Mouse (Mus musculus) hindbrain, embryonic 13.5 days (tissue): ENCODE data around the gene Cacna2d1. TPM values are rescaled to one million over a fixed set of nuclear protein-coding genes. Genes with fewer than 3 reads are reported as not detected.

Experiments
- ATAC-seq: fragments of 200-750 bp; cut with Nextera tagmentation; 2 replicates; pipeline ENCODE4 v1.8.0; 2017; ENCODE audit warnings: moderate TSS enrichment; ENCODE audit not compliant: low FRiP score
- H3K27ac ChIP-seq: fragments of 300-500 bp; sonication (generic); 2 replicates; pipeline ENCODE4 v1.5.1; 2015; ENCODE audit warnings: inconsistent platforms, mild to moderate bottlenecking, moderate library complexity
- H3K27me3 ChIP-seq: fragments of 300-500 bp; sonication (generic); 2 replicates; pipeline ENCODE4 v1.6.1; 2015; ENCODE audit warnings: mild to moderate bottlenecking, inconsistent platforms
- H3K36me3 ChIP-seq: fragments of 300-500 bp; sonication (generic); 2 replicates; pipeline ENCODE4 v1.6.1; 2015; ENCODE audit warnings: mild to moderate bottlenecking, inconsistent platforms
- H3K4me1 ChIP-seq: fragments of 300-500 bp; sonication (generic); replicated peaks from 2 replicates; pipeline ENCODE4 v1.6.1; 2015; ENCODE audit warnings: inconsistent platforms
- H3K4me2 ChIP-seq: fragments of 300-500 bp; sonication (generic); 2 replicates; pipeline ENCODE4 v1.6.1; 2015; ENCODE audit warnings: inconsistent platforms, mild to moderate bottlenecking, moderate library complexity
- H3K4me3 ChIP-seq: fragments of 300-500 bp; sonication (generic); 2 replicates; pipeline ENCODE4 v1.5.1; 2015; ENCODE audit warnings: mild to moderate bottlenecking, inconsistent platforms
- H3K9ac ChIP-seq: fragments of 300-500 bp; sonication (generic); 2 replicates; pipeline ENCODE4 v1.6.1; 2015; ENCODE audit warnings: mild to moderate bottlenecking, inconsistent platforms
- H3K9me3 ChIP-seq: fragments of 300-500 bp; sonication (generic); 2 replicates; pipeline ENCODE4 v1.6.1; 2016; ENCODE audit warnings: inconsistent platforms
- WGBS: fragments of 180-500 bp; shearing (Covaris S2); methylation state at CpG from one replicate; pipeline ENCODE4 v1.1.7; 2015; 5-methylcytosine and 5-hydroxymethylcytosine counted together
- polyA plus RNA-seq: library from polyadenylated mRNA; unstranded; fragments of >200 nt; fragmentation: Nextera tagmentation; extraction: Ambion mirVana; gene quantifications from 2 replicates; pipeline ENCODE4 v1.2.1, GENCODE M21; 2015

Cacna2d1 gene
- polyA plus RNA-seq, 1 experiment from 2014 or later = 38.5 TPM

DNA sequence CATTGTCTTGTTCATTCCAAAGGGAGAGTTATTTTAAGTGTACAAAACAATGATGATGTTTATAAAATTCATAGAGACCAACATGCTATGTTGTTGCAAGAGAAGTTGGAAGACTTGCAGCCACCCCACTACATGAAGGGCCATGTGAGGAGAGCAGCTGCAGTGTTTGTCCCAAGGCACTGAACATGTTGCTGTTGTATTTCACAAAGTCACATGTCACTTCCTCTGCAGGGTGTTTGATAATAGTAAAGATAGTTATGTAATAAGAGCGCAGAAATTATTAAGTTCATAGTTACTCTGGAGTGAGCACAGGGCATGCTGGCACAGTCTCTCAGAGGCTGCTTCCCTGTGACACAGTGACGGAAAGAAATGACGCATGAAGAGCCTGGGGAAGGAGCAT, 392.1 kb downstream of the Cacna2d1 start:
- ATAC-seq = no peak
- no peak overlapping the region for H3K9ac ChIP-seq
- no peaks in the 10 kb centered on the region for H3K27me3 ChIP-seq
- no peak overlapping the region for H3K4me3 ChIP-seq
- no peak overlapping the region for H3K27ac ChIP-seq
- no peaks in the 10 kb centered on the region for H3K36me3 ChIP-seq
- no peak overlapping the region for H3K4me2 ChIP-seq
- WGBS = 90% methylated on average over 3 of the region's 3 CpGs
- no peaks in the 10 kb centered on the region for H3K9me3 ChIP-seq
- H3K4me1 ChIP-seq = no peaks in the 10 kb centered on the region

DNA sequence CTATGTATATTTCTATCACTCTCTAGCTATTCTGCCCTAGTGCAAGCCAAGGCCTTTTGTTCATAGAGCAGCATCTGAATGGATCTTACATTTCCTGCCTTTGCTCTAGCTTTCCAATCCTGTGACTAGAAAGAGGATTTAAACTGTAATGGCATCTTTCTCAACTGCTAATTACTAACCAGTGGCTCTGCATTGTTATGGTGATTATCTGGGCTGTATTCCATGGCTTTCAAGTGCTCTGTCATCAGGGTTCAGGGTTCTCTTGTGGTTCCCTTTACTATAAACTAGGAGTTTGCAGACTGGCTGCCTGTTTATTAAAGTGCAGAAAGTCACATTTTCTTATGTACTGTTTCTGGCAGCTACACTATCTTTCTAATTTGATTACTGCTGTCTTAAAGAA, 410.9 kb downstream of the Cacna2d1 start:
- H3K9me3 ChIP-seq = no peaks in the 10 kb centered on the region
- no peak overlapping the region for H3K9ac ChIP-seq
- no peak overlapping the region for H3K27ac ChIP-seq
- no peaks in the 10 kb centered on the region for H3K27me3 ChIP-seq
- no peaks in the 10 kb centered on the region for H3K4me1 ChIP-seq
- no peak for ATAC-seq
- no peak overlapping the region for H3K4me3 ChIP-seq
- peaks cover 4% of the 10 kb centered on the region; the same call in 1 of the 2 replicates for H3K36me3 ChIP-seq
- H3K4me2 ChIP-seq = no peak overlapping the region

- 90% methylated on average over 3 of the region's 3 CpGs for WGBS
- Histone ChIP-seq H3K4me3 (no peak overlapping the region), H3K9me3 (no peaks in the 10 kb centered on the region), H3K4me2 (no peak overlapping the region), H3K9ac (no peak overlapping the region), H3K27ac (no peak overlapping the region), H3K4me1 (no peaks in the 10 kb centered on the region), H3K27me3 (no peaks in the 10 kb centered on the region), H3K36me3 (peaks cover 16% of the 10 kb centered on the region; the same call in 1 of the 2 replicates)
- no peak for ATAC-seq
These were observed 421.3 kb downstream of the Cacna2d1 start for GRCm38 (mm10) chr5:16355816-16356215.

- Histone ChIP-seq H3K27ac (no peak overlapping the region), H3K9ac (no peak overlapping the region), H3K4me1 (no peaks in the 10 kb centered on the region), H3K4me2 (no peak overlapping the region), H3K9me3 (no peaks in the 10 kb centered on the region), H3K27me3 (no peaks in the 10 kb centered on the region), H3K4me3 (no peak overlapping the region), H3K36me3 (peaks cover 19% of the 10 kb centered on the region; the same call in 1 of the 2 replicates)
- WGBS = 83% methylated on average over 4 of the region's 4 CpGs
- ATAC-seq = no peak
These were observed 423.2 kb downstream of the Cacna2d1 start for GRCm38 (mm10) chr5:16357709-16358108.

DNA sequence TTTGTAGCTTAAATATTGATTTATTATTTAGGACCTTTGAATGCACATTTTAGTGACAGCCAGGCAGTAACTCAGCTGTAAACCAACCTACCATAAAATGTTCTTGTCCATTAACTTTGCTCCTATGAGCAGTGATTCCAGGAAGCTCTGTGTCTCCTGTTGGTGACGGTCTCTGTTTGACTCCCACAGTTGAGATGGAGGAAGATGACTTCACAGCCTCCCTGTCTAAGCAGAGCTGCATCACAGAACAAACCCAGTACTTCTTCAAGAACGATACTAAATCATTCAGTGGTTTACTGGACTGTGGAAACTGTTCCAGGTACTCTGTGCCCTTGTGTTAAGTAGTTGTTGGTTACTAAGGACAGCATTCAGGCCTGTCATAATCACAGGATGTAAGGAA, 427.6 kb downstream of the Cacna2d1 start:
- Histone ChIP-seq H3K27me3 (no peaks in the 10 kb centered on the region), H3K9ac (no peak overlapping the region), H3K9me3 (no peaks in the 10 kb centered on the region), H3K4me3 (no peak overlapping the region), H3K4me1 (no peaks in the 10 kb centered on the region), H3K36me3 (peaks cover 12% of the 10 kb centered on the region), H3K27ac (no peak overlapping the region), H3K4me2 (no peak overlapping the region)
- no peak for ATAC-seq
- WGBS = 87% methylated on average over 2 of the region's 2 CpGs

GRCm38 (mm10) chr5:16363171-16363570, 428.7 kb downstream of the Cacna2d1 start:
- Histone ChIP-seq H3K36me3 (peaks cover 12% of the 10 kb centered on the region), H3K4me2 (no peak overlapping the region), H3K27me3 (no peaks in the 10 kb centered on the region), H3K4me3 (no peak overlapping the region), H3K4me1 (no peaks in the 10 kb centered on the region), H3K27ac (no peak overlapping the region), H3K9ac (no peak overlapping the region), H3K9me3 (no peaks in the 10 kb centered on the region)
- 91% methylated on average over 2 of the region's 2 CpGs for WGBS
- ATAC-seq = no peak

DNA sequence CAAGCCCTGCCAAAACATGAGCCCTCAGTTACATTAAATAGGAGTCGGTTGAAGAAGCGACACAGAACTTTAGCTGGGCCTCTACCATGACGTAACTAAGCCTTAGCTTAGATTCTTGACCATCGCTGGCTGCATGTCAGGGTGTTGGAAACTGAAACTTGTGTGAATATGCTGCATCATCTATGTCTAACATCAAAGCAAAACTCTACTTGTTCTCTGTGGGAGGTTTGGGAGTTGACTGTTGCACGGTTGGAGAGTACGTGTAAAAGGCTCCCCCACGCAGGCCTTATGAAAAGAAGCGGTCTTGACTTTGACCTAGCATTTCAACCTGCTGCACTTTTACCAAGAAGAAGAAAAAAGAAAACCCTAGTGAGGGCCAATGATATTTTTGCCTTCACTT, 436.2 kb downstream of the Cacna2d1 start:
- no peak for ATAC-seq
- Histone ChIP-seq H3K4me3 (no peak overlapping the region), H3K27ac (no peak overlapping the region), H3K4me1 (no peaks in the 10 kb centered on the region), H3K4me2 (no peak overlapping the region), H3K9me3 (no peaks in the 10 kb centered on the region), H3K27me3 (no peaks in the 10 kb centered on the region), H3K9ac (no peak overlapping the region), H3K36me3 (0 out of 2 replicates have a peak, but pooled peaks cover 6% of the 10 kb centered on the region)
- WGBS = 83% methylated on average over 8 of the region's 8 CpGs

DNA sequence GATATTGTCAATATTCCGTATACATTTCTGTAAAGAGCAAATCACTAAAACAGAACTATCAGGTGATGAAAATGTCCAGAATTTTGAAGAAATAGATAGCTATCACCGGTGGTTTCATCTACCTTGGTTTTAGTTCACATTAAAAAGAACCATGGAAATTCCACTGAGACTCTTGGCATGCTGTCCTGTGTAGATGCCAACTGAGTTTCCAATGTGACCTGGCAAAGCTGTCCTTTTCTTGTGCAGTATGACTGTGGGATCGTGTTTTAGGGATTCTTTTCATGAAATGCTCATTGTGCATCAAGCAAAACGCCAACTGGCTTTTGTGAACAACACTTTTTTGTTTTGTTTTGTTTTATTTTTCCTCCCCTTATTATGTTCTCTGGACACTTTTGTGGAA, 439.5 kb downstream of the Cacna2d1 start:
- ATAC-seq = no peak
- 85% methylated on average over 4 of the region's 4 CpGs for WGBS
- no peak overlapping the region for H3K9ac ChIP-seq

DNA sequence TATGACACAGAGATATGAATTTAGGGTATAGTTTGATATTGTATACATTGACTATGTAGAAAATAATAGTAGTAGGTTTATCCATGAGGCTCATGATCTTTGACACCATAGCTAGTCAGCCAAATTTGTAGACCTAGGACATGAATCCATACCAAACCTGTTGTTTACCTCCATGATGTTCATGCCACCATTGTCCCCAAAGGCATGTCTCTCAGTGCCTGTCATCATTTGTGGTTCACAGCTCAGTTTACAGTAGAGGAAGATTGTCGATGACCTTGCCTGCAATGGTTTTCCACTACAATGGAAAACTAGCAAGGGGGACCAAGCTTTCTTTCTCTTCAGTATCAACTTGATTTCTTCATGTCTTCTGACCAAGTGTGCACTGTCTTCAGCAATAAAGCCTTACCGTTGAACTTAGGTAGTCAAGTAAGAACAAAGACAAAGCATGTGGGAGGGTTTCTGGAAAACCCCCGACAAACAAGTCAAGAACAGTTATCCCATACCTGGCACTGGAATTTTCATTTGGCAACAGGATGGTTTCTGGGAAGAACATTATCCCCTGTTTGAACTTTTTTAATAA, 441.9 kb downstream of the Cacna2d1 start:
- H3K9ac ChIP-seq = no peak overlapping the region
- ATAC-seq = no peak
- 89% methylated on average over 3 of the region's 3 CpGs for WGBS
- H3K4me1 ChIP-seq = no peaks in the 10 kb centered on the region
- no peak overlapping the region for H3K4me2 ChIP-seq
- H3K27me3 ChIP-seq = no peaks in the 10 kb centered on the region
- H3K36me3 ChIP-seq = no peaks in the 10 kb centered on the region
- H3K27ac ChIP-seq = no peak overlapping the region
- H3K4me3 ChIP-seq = no peak overlapping the region
- no peaks in the 10 kb centered on the region for H3K9me3 ChIP-seq

More for the DNA sequence above, 439.5 kb downstream of the Cacna2d1 start:
- Histone ChIP-seq H3K36me3 (0 out of 2 replicates have a peak, but pooled peaks cover 6% of the 10 kb centered on the region), H3K4me2 (no peak overlapping the region), H3K4me3 (no peak overlapping the region), H3K27me3 (no peaks in the 10 kb centered on the region), H3K27ac (no peak overlapping the region), H3K9me3 (no peaks in the 10 kb centered on the region), H3K4me1 (no peaks in the 10 kb centered on the region)

- no peak for ATAC-seq
- Histone ChIP-seq H3K4me2 (no peak overlapping the region), H3K4me3 (no peak overlapping the region), H3K27ac (no peak overlapping the region), H3K9me3 (no peaks in the 10 kb centered on the region), H3K27me3 (no peaks in the 10 kb centered on the region), H3K9ac (no peak overlapping the region), H3K4me1 (no peaks in the 10 kb centered on the region), H3K36me3 (no peaks in the 10 kb centered on the region)
- WGBS = 82% methylated on average over 8 of the region's 8 CpGs
These were observed 475.5 kb downstream of the Cacna2d1 start for GRCm38 (mm10) chr5:16410011-16410410.

DNA sequence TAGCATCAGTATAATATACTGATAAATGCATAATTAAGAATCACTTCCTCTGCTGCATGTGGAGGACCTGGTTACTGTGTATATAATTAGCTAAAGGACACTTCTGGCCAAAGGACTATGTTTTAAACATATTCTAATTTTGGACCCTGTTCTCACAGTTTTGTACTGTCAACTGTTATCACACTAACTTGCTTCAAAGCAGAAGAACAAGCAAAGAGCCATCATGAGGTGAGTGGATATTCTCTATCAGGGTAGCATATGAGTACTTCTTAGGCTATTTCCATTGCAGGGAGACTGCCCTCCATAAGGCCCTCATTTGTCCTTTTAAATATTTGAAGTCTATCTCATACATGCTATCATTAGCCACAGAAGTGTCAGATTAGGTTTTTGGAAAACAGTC, 480.2 kb downstream of the Cacna2d1 start:
- no peak overlapping the region for H3K4me2 ChIP-seq
- ATAC-seq = no peak
- H3K9me3 ChIP-seq = no peaks in the 10 kb centered on the region
- H3K4me3 ChIP-seq = no peak overlapping the region
- no peaks in the 10 kb centered on the region for H3K4me1 ChIP-seq
- no peaks in the 10 kb centered on the region for H3K36me3 ChIP-seq
- no peak overlapping the region for H3K9ac ChIP-seq
- no peak overlapping the region for H3K27ac ChIP-seq
- no peaks in the 10 kb centered on the region for H3K27me3 ChIP-seq

DNA sequence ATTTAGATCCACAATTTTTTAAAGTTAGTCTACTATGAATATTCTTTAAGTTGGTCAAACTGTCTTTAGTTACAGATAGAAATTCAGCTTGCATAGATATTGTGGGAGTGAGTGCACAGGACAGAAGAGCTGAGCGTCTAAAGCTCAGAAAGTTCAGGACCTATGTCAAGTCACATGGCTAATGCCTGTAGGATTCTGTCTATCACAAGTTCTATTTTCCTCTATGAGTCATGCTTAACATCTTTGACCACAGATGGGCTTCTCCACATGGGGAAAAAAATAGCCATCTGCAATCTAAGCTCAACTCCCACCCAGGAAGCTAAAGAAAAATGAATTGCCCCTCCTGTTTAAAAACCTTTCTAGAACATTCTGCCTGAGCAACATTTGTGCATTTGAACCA, 483.5 kb downstream of the Cacna2d1 start:
- WGBS = 84% methylated on average over 1 of the region's 1 CpGs
- ATAC-seq = no peak
- Histone ChIP-seq H3K27ac (no peak overlapping the region), H3K36me3 (no peaks in the 10 kb centered on the region), H3K4me1 (no peaks in the 10 kb centered on the region), H3K9ac (no peak overlapping the region), H3K4me3 (no peak overlapping the region), H3K4me2 (no peak overlapping the region), H3K27me3 (no peaks in the 10 kb centered on the region), H3K9me3 (no peaks in the 10 kb centered on the region)

DNA sequence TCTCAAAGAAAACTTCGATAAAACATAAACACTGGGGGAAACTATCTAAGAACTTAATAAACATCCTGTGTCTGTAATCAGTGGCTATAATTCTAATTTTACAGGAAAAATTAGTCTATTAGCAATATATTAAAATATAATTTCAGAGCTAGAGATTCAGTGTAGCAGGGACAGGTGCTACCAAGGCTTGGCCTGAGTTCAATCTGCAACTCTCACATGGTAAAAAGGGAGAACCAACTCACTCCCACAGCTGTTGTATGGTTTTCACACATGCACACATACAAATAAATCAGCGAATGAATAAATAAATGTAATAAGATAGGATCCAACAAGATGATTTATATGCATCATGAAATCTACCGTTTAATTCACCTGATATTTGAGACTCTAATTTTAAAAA, 484.0 kb downstream of the Cacna2d1 start:
- 88% methylated on average over 3 of the region's 3 CpGs for WGBS
- Histone ChIP-seq H3K4me1 (no peaks in the 10 kb centered on the region), H3K27me3 (no peaks in the 10 kb centered on the region), H3K4me2 (no peak overlapping the region), H3K9ac (no peak overlapping the region), H3K4me3 (no peak overlapping the region), H3K9me3 (no peaks in the 10 kb centered on the region), H3K36me3 (no peaks in the 10 kb centered on the region), H3K27ac (no peak overlapping the region)
- ATAC-seq = no peak
